Mouse (Mus musculus) megakaryocyte progenitor cell, adult 5-6 weeks (primary cell): ENCODE data around the gene Fam222b. TPM values are rescaled to one million over a fixed set of nuclear protein-coding genes. Genes with fewer than 3 reads are reported as not detected.
"Not testable (repeated sequence)": the region's sequence is repeated elsewhere in the genome, so short reads cannot be mapped to it uniquely, and the experiment has no call there.

ENCODE experiments used
- ATAC-seq: replicated peaks from 2 replicates; pipeline ENCODE4 v1.8.0; 2016; ENCODE audit warnings: mild to moderate bottlenecking, moderate TSS enrichment, inconsistent platforms; ENCODE audit not compliant: poor library complexity
- total RNA-seq, 2 experiments: library from RNA; stranded (forward) in 1 of 2; stranded (reverse) in 1 of 2; fragments of 157-497, 149-512 nt in 1 of 2; fragments of 200-1000 nt in 1 of 2; gene quantifications; 2 replicates each; pipeline versions ENCODE4 v1.2.3 to v1.2.4; 2015 to 2017

The Fam222b gene
- total RNA-seq, 2 experiments from 2014 or later: 6.0 to 20.3 TPM

GRCm38 (mm10) chr11:78133915-78134314 is 39.5 kb downstream of the Fam222b start:
- peak; percentile 43; the same call in 1 of the 2 replicates for ATAC-seq

- no peak for ATAC-seq
Observed at GRCm38 (mm10) chr11:78134344-78134743, 39.9 kb downstream of the Fam222b start.

- not testable (repeated sequence) for ATAC-seq
Observed at GRCm38 (mm10) chr11:78135314-78135713, 40.9 kb downstream of the Fam222b start.

DNA sequence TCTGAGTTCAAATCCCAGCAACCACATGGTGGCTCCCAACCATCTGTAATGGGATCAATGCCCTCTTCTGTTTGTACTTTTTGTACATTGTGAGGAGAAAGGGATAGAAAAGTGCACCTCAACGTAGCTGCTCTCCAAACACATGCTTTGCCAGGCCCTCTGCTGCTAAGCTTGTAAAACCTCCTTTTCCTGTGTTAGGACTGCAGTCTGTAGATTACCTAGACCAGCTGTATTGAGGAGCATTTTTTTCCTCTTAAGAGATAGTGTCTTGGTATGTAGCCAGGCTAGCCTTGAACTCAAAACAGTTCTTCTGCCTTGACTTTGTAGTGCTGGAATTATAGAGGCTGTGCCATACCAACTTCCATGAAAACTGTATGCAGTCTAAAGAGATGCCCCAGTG is 41.7 kb downstream of the Fam222b start:
- peak; percentile 77 for ATAC-seq

- no peak for ATAC-seq
Observed at GRCm38 (mm10) chr11:78137584-78137983, 43.1 kb downstream of the Fam222b start.

- ATAC-seq: no peak
Observed at GRCm38 (mm10) chr11:78138023-78138422, 43.6 kb downstream of the Fam222b start.

DNA sequence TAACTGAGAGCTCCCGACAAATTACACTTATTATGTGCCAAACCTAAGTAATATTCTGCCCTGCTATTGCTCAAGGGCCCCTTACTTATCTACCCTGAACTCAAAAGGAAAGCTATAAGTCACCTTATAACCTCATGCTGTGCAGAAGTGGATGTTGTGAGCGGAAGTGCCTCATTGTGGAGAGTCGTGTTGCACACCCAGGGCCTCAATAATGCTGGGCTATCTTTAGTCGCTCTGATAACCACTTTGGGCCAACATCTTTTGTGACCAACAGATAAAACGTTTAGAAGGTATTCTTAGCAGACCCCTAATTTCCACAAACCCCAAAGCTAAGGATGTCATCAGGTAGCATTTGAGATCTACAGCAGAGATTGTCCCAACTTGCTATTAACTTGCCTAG is 46.2 kb downstream of the Fam222b start:
- no peak for ATAC-seq

DNA sequence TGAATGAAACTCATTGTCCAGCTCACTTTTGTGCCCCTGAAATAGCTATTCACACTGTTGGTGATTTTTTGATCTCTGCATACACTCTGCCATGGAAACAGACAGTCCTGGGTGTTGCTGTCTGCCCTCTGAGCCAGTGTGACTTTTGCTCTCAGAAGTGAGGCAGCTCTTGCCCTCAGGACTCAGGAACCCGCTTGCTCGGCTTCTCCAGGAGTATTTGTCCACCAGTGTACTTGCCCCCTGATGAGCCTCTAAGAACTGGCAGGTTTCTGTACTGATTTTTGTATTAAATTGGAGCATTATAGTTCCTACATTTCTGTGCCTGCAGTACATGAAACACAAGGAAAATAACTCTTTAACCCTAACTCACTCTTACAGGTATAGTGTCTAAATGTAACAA is 49.1 kb downstream of the Fam222b start:
- ATAC-seq: no peak

GRCm38 (mm10) chr11:78146168-78146567 is 51.7 kb downstream of the Fam222b start:
- no peak for ATAC-seq

GRCm38 (mm10) chr11:78146707-78147543 is 52.5 kb downstream of the Fam222b start:
- ATAC-seq: no peak

DNA sequence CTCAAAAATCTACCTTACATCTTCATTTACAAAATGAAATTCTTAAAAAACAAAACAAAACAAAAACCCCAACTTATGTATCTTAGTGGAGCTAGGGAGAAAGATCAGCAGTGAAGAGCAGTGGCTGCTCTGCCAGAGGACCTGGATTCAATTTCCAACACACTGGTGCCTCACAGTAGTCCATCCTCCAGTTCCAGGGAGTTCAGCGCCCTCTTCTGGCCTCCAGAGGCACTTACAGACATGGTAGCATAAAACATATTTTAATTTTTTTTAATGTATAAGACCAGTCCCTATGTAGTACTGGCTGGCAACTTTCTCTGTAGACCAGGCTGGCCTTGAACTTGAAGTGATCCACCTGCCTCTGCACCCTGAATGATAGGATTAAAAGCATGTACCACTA is 56.7 kb downstream of the Fam222b start:
- peak; percentile 86 for ATAC-seq

DNA sequence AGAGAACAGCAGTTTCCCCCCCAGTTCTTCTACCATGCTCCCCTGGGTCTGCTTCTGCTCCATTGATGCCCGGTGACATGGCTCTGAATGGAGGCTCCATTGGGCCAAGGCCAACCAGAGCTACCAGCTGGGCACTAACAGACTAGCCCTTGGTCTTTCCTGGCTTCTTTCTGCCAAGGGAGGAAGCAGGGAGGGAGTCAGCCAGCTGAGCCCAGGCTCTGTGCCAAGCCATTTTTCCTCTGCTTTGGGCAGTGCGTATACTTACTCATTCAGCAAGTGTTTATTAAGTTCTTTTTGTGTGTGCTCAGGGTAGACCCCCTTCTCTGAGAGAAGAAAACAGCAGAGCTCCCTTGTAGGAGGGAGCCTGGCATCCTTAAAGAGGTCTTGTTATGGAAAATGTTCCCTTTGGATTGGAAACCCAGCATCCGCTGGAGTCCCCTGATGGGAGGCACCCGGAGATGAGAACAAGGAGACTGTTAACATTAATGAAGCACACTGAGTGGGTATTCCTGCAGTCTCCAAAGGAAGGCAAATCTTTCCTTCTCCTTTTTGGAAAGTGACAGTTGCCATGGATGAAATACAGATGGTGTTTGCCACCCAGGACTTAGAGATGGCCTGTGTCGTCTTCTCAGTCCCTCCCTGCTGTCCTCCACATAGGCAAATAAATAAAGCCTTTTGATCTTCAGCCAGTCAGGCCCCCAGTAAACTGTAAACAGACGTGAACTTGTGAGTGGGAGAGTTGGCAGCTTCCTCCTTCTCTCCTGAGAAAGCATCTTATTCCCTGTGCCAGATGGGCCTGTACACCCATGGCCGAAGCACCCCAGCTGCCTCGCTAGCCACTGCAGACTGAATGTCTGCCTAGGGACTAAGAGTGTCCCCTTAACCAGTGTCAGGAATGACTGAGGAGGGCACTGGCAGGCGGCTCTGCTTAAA is 58.1 kb downstream of the Fam222b start:
- ATAC-seq: no peak

DNA sequence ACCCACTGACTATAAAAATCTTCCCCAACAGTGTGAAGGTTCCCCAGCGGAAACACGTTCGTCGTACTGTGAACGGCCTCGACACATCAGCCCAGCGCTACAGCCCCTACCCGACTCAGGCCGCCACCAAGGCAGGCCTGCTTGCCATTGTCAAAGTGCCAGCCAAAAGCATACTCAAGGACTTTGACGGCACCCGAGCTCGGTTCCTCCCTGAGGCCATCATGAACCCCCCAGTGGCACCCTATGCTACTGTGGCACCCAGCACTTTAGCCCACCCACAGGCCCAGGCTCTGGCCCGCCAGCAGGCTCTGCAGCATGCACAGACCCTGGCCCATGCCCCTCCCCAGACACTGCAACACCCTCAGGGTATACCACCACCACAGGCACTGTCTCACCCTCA is 59.3 kb downstream of the Fam222b start:
- ATAC-seq: no peak

GRCm38 (mm10) chr11:78155674-78156073 is 61.2 kb downstream of the Fam222b start:
- ATAC-seq: no peak

- no peak for ATAC-seq
Observed at GRCm38 (mm10) chr11:78156156-78156699, 61.8 kb downstream of the Fam222b start.

DNA sequence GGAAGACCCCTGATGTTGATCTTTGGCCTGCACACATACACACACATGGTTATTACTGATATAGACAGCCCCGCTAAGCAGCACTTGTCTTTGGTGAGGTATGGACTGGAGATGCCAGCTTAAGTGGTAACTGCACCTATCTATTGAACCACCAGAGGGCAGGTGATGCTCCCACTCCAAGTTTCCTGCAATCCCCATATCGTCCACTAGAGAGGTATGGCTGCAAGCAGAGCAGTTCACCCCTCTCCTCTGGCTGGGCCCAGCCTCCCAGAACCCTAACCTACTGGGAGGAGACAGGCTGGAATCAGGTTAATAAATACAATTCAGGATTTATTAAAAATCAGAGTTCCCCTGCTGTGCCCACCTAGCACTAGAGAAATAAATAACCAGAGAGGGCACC is 64.6 kb downstream of the Fam222b start:
- ATAC-seq: peak; percentile 99

DNA sequence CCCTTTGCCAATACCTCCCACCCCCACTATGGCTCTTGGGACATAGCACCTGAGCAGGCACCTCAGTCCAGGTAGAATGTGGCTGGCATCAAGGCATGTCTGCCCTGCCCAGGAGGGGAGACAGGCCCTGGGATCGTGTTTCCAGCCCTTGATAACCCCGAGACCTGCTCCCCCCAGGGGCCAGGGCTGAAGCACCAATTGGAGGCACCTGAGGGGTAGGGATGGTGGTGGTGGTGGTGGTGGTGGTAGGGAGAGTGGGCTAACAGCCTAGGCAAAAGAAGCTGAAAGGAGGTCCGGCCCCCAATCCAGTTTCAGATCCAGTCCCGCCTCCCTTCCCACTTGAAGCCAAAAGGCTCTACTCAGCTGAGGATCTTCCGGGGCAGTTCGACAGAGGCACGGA is 65.1 kb downstream of the Fam222b start:
- no peak for ATAC-seq

DNA sequence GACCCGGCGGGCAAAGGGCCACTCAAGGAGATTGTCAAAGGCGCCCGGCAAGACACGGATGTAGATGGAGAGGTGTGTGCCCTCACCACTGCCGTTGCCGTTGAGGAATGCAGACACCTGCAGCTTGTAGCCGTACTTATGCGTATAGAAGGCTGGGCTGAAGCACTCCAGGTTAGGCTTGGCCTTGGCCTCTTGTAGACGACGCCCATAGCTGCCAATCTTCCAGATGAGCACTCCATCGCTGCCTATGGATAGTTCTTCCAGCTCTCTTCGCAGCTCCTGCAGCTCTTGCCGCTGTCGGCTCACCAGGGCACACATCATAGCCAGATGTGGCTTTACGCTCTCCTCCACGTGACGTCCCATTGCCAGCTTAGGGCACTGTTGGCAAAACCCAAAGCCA is 65.7 kb downstream of the Fam222b start:
- no peak for ATAC-seq

- ATAC-seq: no peak
Observed at GRCm38 (mm10) chr11:78160675-78161074, 66.2 kb downstream of the Fam222b start.

GRCm38 (mm10) chr11:78161169-78161568 is 66.7 kb downstream of the Fam222b start:
- ATAC-seq: no peak

- ATAC-seq: no peak
Observed at GRCm38 (mm10) chr11:78161968-78162367, 67.5 kb downstream of the Fam222b start.
